Mouse (Mus musculus) CH12.LX (cell line): ENCODE measurements around the gene Inha. TPM values are rescaled to one million over a fixed set of nuclear protein-coding genes. Genes with fewer than 3 reads are reported as not detected.

Experiments used
- DNase-seq: peaks from one replicate; pipeline ENCODE4 v3.0.0-alpha.2; 2013; ENCODE audit errors: extremely low read depth
- H3K27ac ChIP-seq: 2 replicates; pipeline ENCODE4 v1.5.1; 2012; ENCODE audit warnings: low read depth, mild to moderate bottlenecking, control low read depth, moderate library complexity; ENCODE audit not compliant: insufficient read depth
- H3K27me3 ChIP-seq: replicated peaks from 2 replicates; pipeline ENCODE3; 2012; ENCODE audit warnings: inconsistent platforms
- H3K36me3 ChIP-seq, 2 experiments: replicated peaks in 1 of 2; 2 replicates each; pipeline versions ENCODE3 to v1.6.1; 2012; ENCODE audit warnings: inconsistent platforms in 1 of 2, low read length in 1 of 2, mild to moderate bottlenecking in 1 of 2, mixed read lengths in 1 of 2, moderate library complexity in 1 of 2; ENCODE audit not compliant: control insufficient read depth in 1 of 2, insufficient read depth in 1 of 2
- H3K4me1 ChIP-seq, 2 experiments: 2 replicates each; pipeline ENCODE4 v1.6.1; 2012; ENCODE audit warnings: inconsistent platforms in 1 of 2, moderate library complexity in 1 of 2; ENCODE audit not compliant: insufficient read depth in 2 of 2, control insufficient read depth in 1 of 2
- H3K4me2 ChIP-seq: 2 replicates; pipeline ENCODE4 v1.6.1; 2012; ENCODE audit warnings: low read depth, mild to moderate bottlenecking, control low read depth; ENCODE audit not compliant: poor library complexity, insufficient read depth, severe bottlenecking
- H3K4me3 ChIP-seq, 3 experiments: fragments of 150-350 bp in 1 of 3; sonication (generic) in 1 of 3; replicated peaks in 1 of 3; 2 replicates each; pipeline versions ENCODE3 to v1.5.1; 2011 to 2012; ENCODE audit warnings: low read depth in 2 of 3, low read length in 2 of 3, mild to moderate bottlenecking in 2 of 3, moderate library complexity in 2 of 3, control low read depth in 1 of 3, improper control_type of control experiment in 1 of 3, inconsistent platforms in 1 of 3, mixed read lengths in 1 of 3; ENCODE audit not compliant: poor library complexity in 1 of 3
- H3K79me2 ChIP-seq: replicated peaks from 2 replicates; pipeline ENCODE4 v1.6.1; 2012; ENCODE audit warnings: mild to moderate bottlenecking, moderate library complexity; ENCODE audit not compliant: control insufficient read depth, poor library complexity, insufficient read depth, severe bottlenecking; ENCODE audit errors: extremely low read depth
- H3K9ac ChIP-seq: 2 replicates; pipeline ENCODE4 v1.6.1; 2012; ENCODE audit warnings: low read depth, mild to moderate bottlenecking, control low read depth, moderate library complexity; ENCODE audit not compliant: insufficient read depth
- H3K9me3 ChIP-seq: replicated peaks from 2 replicates; pipeline ENCODE3; 2012; ENCODE audit warnings: low read length, inconsistent platforms, mixed read lengths
- BHLHE40 ChIP-seq: IDR thresholded peaks from 2 replicates; pipeline ENCODE4 v1.6.1; 2011; ENCODE audit warnings: mild to moderate bottlenecking, low read depth, low read length, improper control_type of control experiment
- CHD1 ChIP-seq: IDR thresholded peaks from 2 replicates; pipeline ENCODE4 v1.6.1; 2012; ENCODE audit warnings: low read depth, low read length, improper control_type of control experiment, inconsistent platforms
- CHD2 ChIP-seq: IDR thresholded peaks from 2 replicates; pipeline ENCODE4 v1.6.1; 2011; ENCODE audit warnings: low read length, improper control_type of control experiment
- CTCF ChIP-seq, 2 experiments: IDR thresholded peaks in 1 of 2; conservative IDR thresholded peaks in 1 of 2; 2 replicates each; pipeline ENCODE4 v1.5.1; 2011 to 2012; ENCODE audit warnings: low read depth in 2 of 2, low read length in 2 of 2, improper control_type of control experiment in 1 of 2, inconsistent platforms in 1 of 2, mild to moderate bottlenecking in 1 of 2, moderate library complexity in 1 of 2
- E2F4 ChIP-seq: IDR thresholded peaks from 2 replicates; pipeline ENCODE4 v1.6.1; 2011; ENCODE audit warnings: low read depth, low read length, improper control_type of control experiment; ENCODE audit not compliant: insufficient replicate concordance
- ELF1 ChIP-seq: IDR thresholded peaks from 2 replicates; pipeline ENCODE4 v1.6.1; 2014; ENCODE audit warnings: low read depth, mild to moderate bottlenecking, inconsistent platforms, low read length, improper control_type of control experiment
- EP300 ChIP-seq: IDR thresholded peaks from 2 replicates; pipeline ENCODE4 v1.6.1; 2011; ENCODE audit warnings: low read length, improper control_type of control experiment
- ETS1 ChIP-seq: conservative IDR thresholded peaks from 2 replicates; pipeline ENCODE4 v1.6.1; 2012; ENCODE audit warnings: low read depth, mild to moderate bottlenecking, inconsistent platforms, low read length, improper control_type of control experiment, moderate library complexity
- GABPA ChIP-seq: IDR thresholded peaks from 2 replicates; pipeline ENCODE4 v1.6.1; 2012; ENCODE audit warnings: low read depth, low read length, improper control_type of control experiment, inconsistent platforms; ENCODE audit not compliant: insufficient replicate concordance
- HCFC1 ChIP-seq: IDR thresholded peaks from 2 replicates; pipeline ENCODE4 v1.6.1; 2012; ENCODE audit warnings: low read depth, mild to moderate bottlenecking, inconsistent platforms, low read length, improper control_type of control experiment
- IRF4 ChIP-seq: IDR thresholded peaks from 2 replicates; pipeline ENCODE4 v1.6.1; 2014; ENCODE audit warnings: low read depth, mild to moderate bottlenecking, inconsistent platforms, low read length, improper control_type of control experiment
- JUN ChIP-seq: IDR thresholded peaks from 2 replicates; pipeline ENCODE4 v1.6.1; 2011; ENCODE audit warnings: low read depth, mild to moderate bottlenecking, low read length, improper control_type of control experiment, moderate library complexity; ENCODE audit not compliant: insufficient read depth
- JUND ChIP-seq: conservative IDR thresholded peaks from 2 replicates; pipeline ENCODE4 v1.6.1; 2011; ENCODE audit warnings: low read depth, low read length, improper control_type of control experiment
- KAT2A ChIP-seq: IDR thresholded peaks from 2 replicates; pipeline ENCODE4 v1.6.1; 2012; ENCODE audit warnings: low read length, improper control_type of control experiment, inconsistent platforms; ENCODE audit not compliant: insufficient replicate concordance
- MAFK ChIP-seq: IDR thresholded peaks from 2 replicates; pipeline ENCODE4 v1.6.1; 2011; ENCODE audit warnings: low read length, improper control_type of control experiment; ENCODE audit not compliant: insufficient replicate concordance
- MAX ChIP-seq: IDR thresholded peaks from 2 replicates; pipeline ENCODE4 v1.6.1; 2011; ENCODE audit warnings: low read length, improper control_type of control experiment
- MAZ ChIP-seq: IDR thresholded peaks from 2 replicates; pipeline ENCODE4 v1.6.1; 2012; ENCODE audit warnings: low read depth, mild to moderate bottlenecking, inconsistent platforms, low read length, improper control_type of control experiment, moderate library complexity
- MEF2A ChIP-seq: IDR thresholded peaks from 2 replicates; pipeline ENCODE4 v1.6.1; 2014; ENCODE audit warnings: low read depth, mild to moderate bottlenecking, inconsistent platforms, low read length, improper control_type of control experiment, borderline replicate concordance
- MXI1 ChIP-seq: IDR thresholded peaks from 2 replicates; pipeline ENCODE4 v1.6.1; 2011; ENCODE audit warnings: mild to moderate bottlenecking, low read depth, low read length, improper control_type of control experiment
- MYC ChIP-seq: IDR thresholded peaks from 2 replicates; pipeline ENCODE4 v1.6.1; 2011; ENCODE audit warnings: low read depth, mild to moderate bottlenecking, improper control_type of control experiment, low read length
- NELFE ChIP-seq: IDR thresholded peaks from 2 replicates; pipeline ENCODE4 v1.6.1; 2011; ENCODE audit warnings: low read depth, low read length, improper control_type of control experiment
- NRF1 ChIP-seq: IDR thresholded peaks from 2 replicates; pipeline ENCODE4 v1.6.1; 2014; ENCODE audit warnings: low read depth, mild to moderate bottlenecking, inconsistent platforms, low read length, improper control_type of control experiment, moderate library complexity
- PAX5 ChIP-seq: IDR thresholded peaks from 2 replicates; pipeline ENCODE4 v1.6.1; 2012; ENCODE audit warnings: low read length, inconsistent platforms, mixed read lengths
- POLR2A ChIP-seq: IDR thresholded peaks from 2 replicates; pipeline ENCODE4 v1.6.1; 2011; ENCODE audit warnings: low read depth, mild to moderate bottlenecking, improper control_type of control experiment, low read length
- POLR2AphosphoS2 ChIP-seq: IDR thresholded peaks from 2 replicates; pipeline ENCODE4 v1.6.1; 2011; ENCODE audit warnings: low read depth, low read length, improper control_type of control experiment
- RAD21 ChIP-seq: IDR thresholded peaks from 2 replicates; pipeline ENCODE4 v1.6.1; 2011; ENCODE audit warnings: low read depth, mild to moderate bottlenecking, low read length, improper control_type of control experiment, moderate library complexity
- RCOR1 ChIP-seq: conservative IDR thresholded peaks from 2 replicates; pipeline ENCODE4 v1.6.1; 2012; ENCODE audit warnings: low read depth, mild to moderate bottlenecking, inconsistent platforms, low read length, improper control_type of control experiment
- SIN3A ChIP-seq: IDR thresholded peaks from 2 replicates; pipeline ENCODE4 v1.6.1; 2012; ENCODE audit warnings: low read length, improper control_type of control experiment, inconsistent platforms
- SMC3 ChIP-seq: IDR thresholded peaks from 2 replicates; pipeline ENCODE4 v1.6.1; 2011; ENCODE audit warnings: low read depth, low read length, improper control_type of control experiment
- TBP ChIP-seq: conservative IDR thresholded peaks from 2 replicates; pipeline ENCODE4 v1.6.1; 2011; ENCODE audit warnings: low read depth, low read length, improper control_type of control experiment
- TCF12 ChIP-seq: IDR thresholded peaks from 2 replicates; pipeline ENCODE4 v1.6.1; 2014; ENCODE audit warnings: low read depth, mild to moderate bottlenecking, inconsistent platforms, low read length, improper control_type of control experiment
- UBTF ChIP-seq: IDR thresholded peaks from 2 replicates; pipeline ENCODE4 v1.6.1; 2012; ENCODE audit warnings: low read depth, mild to moderate bottlenecking, inconsistent platforms, low read length, improper control_type of control experiment, moderate library complexity
- USF1 ChIP-seq: IDR thresholded peaks from 2 replicates; pipeline ENCODE4 v1.6.1; 2014; ENCODE audit warnings: low read depth, mild to moderate bottlenecking, inconsistent platforms, low read length, improper control_type of control experiment
- USF2 ChIP-seq: conservative IDR thresholded peaks from 2 replicates; pipeline ENCODE4 v1.6.1; 2011; ENCODE audit warnings: low read depth, low read length, improper control_type of control experiment
- ZC3H11A ChIP-seq: IDR thresholded peaks from 2 replicates; pipeline ENCODE4 v1.6.1; 2012; ENCODE audit warnings: low read depth, mild to moderate bottlenecking, inconsistent platforms, low read length, improper control_type of control experiment
- ZKSCAN1 ChIP-seq: IDR thresholded peaks from 2 replicates; pipeline ENCODE4 v1.6.1; 2012; ENCODE audit warnings: low read depth, inconsistent platforms, low read length, improper control_type of control experiment, borderline replicate concordance
- ZMIZ1 ChIP-seq: IDR thresholded peaks from 2 replicates; pipeline ENCODE4 v1.6.1; 2012; ENCODE audit warnings: low read depth, mild to moderate bottlenecking, inconsistent platforms, low read length, improper control_type of control experiment
- ZNF384 ChIP-seq: IDR thresholded peaks from 2 replicates; pipeline ENCODE4 v1.6.1; 2012; ENCODE audit warnings: low read depth, low read length, improper control_type of control experiment, inconsistent platforms
- dilution Hi-C: fragments of 300-500 bp; cut with MboI; formaldehyde crosslinking; loops from 2 replicates; pipeline ENCODE4 v1.14.3; 2020; ENCODE audit warnings: low sequenced_read_pairs; ENCODE audit not compliant: extremely low pct_unique_long_range_greater_than_20kb, extremely low pct_ligation_motif_present
- in situ Hi-C: fragments of 300-500 bp; cut with MboI; formaldehyde crosslinking; loops from 3 replicates; pipeline ENCODE4 v1.14.3; 2019; ENCODE audit warnings: low sequenced_read_pairs, low pct_ligation_motif_present, low pct_unique_long_range_greater_than_20kb, mixed read lengths
- polyA plus RNA-seq: library from polyadenylated mRNA; unstranded; fragments of >175 nt; gene quantifications from 2 replicates; pipeline ENCODE4 v1.2.1, GENCODE M21; 2012; ENCODE audit warnings: low read depth; ENCODE audit not compliant: insufficient read length
- total RNA-seq, 2 experiments: library from RNA; depleted of rRNA; stranded (reverse); fragments of 300-350 nt in 1 of 2; fragments of >200 nt in 1 of 2; gene quantifications; 2 replicates each; pipeline ENCODE4 v1.2.3; 2012 to 2014

Gene Inha
- total and polyA plus RNA-seq, 3 experiments = not detected

GRCm38 (mm10) chr1:75559212-75559925 is 52.5 kb downstream of the Inha start:
- Histone ChIP-seq H3K4me3 (peak overlapping the region in 1 of 3 experiments; percentile 8), H3K27me3 (peaks cover 18% of the 10 kb centered on the region), H3K27ac (no peak overlapping the region), H3K4me2 (peak overlapping the region; percentile 64), H3K79me2 (no peaks in the 10 kb centered on the region), H3K9ac (no peak overlapping the region), H3K4me1 (peaks cover 3 to 16% of the 10 kb centered on the region in 2 experiments), H3K36me3 (no peaks in the 10 kb centered on the region), H3K9me3 (peaks cover 16% of the 10 kb centered on the region)
- dilution Hi-C loops = no loop called here
- DNase-seq = peak; percentile 92
- in situ Hi-C loops = loop anchor here (5.0 to 25.0 kb wide), 2 partner anchors 33 to 222 kb away; no protein-coding TSS in a partner anchor
- TF ChIP-seq RAD21 (peak; percentile 99), ZKSCAN1 (no peak), ELF1 (peak; percentile 60), KAT2A (no peak), MAX (peak; percentile 54; the same call in 1 of the 2 replicates), NRF1 (peak; percentile 22; the same call in 1 of the 2 replicates), IRF4 (peak; percentile 84), BHLHE40 (peak; percentile 37; the same call in 1 of the 2 replicates), CTCF (conservative IDR thresholded peaks at IDR 0.05 in 1 of 2, IDR thresholded peaks at IDR 0.05 in 1 of 2; ENCODE audit: low read depth in 2 of 2, low read length in 2 of 2) (peak; percentile 91 to 100), ZNF384 (0 out of 2 replicates have a peak, but pooled peaks have one; percentile 17), UBTF (no peak), MYC (no peak), GABPA (no peak), ETS1 (no peak), POLR2AphosphoS2 (no peak), POLR2A (no peak), SIN3A (peak; percentile 83), ZC3H11A (peak; percentile 89), MEF2A (peak; percentile 90), CHD1 (no peak), JUND (no peak), EP300 (no peak), TCF12 (peak; percentile 58; the same call in 1 of the 2 replicates), ZMIZ1 (no peak), RCOR1 (no peak), MAZ (no peak), HCFC1 (peak; percentile 61), CHD2 (peak; percentile 60; the same call in 1 of the 2 replicates), TBP (no peak), SMC3 (peak; percentile 99), USF2 (no peak), NELFE (peak; percentile 91; the same call in 1 of the 2 replicates), MXI1 (peak; percentile 77), E2F4 (no peak), MAFK (no peak), JUN (no peak), PAX5 (no peak), USF1 (no peak)
